Mouse (Mus musculus) lung, postnatal 0 days (tissue): ENCODE data around the gene Best1.

Experiments used
- CTCF ChIP-seq: IDR thresholded peaks from 2 replicates; pipeline ENCODE4 v1.5.1; 2016; ENCODE audit warnings: antibody characterized with exemption, mild to moderate bottlenecking
- EP300 ChIP-seq: IDR thresholded peaks from 2 replicates; pipeline ENCODE4 v1.6.1; 2016; ENCODE audit warnings: antibody characterized with exemption, mild to moderate bottlenecking, control low read depth

- TF ChIP-seq CTCF, result no peak
- no peak for TF ChIP-seq EP300
Measured at GRCm38 (mm10) chr19:9966096-9966867, 35.2 kb downstream of the Best1 start.
